Mouse (Mus musculus): ENCODE data around the gene Map2k5. TPM values are rescaled to one million over a fixed set of nuclear protein-coding genes. Genes with fewer than 3 reads are reported as not detected.

The Map2k5 gene
- polyA plus RNA-seq, 1 experiment from 2014 or later = 35.4 TPM

DNA sequence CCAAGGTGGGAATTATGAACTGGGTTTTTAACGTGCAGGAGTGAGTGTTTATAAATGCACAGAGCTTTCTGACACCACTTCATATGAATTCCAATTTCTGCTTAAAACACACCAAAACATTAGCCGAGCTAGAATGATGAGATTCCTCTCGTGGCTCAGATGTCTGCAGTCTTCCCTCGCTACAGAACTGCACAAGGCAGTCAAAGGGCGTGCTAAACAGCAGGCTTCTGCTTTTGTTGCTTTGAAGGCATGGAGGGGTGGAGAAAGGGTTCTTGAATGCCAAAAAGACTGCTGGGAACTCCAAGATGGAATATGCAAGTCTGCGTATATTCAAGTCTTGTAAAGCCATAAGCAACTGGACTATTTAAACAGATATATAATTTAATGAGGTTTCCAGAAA, 38.4 kb downstream of the Map2k5 start:
- whole genome bisulfite sequencing = 41% methylated on average over 6 of the region's 6 CpGs
- H3K4me2 ChIP-seq (ENCODE audit: low read depth, low read length) = no peak overlapping the region
- H3K27ac ChIP-seq (replicated peaks; ENCODE audit: low read depth, low read length) = no peak overlapping the region

DNA sequence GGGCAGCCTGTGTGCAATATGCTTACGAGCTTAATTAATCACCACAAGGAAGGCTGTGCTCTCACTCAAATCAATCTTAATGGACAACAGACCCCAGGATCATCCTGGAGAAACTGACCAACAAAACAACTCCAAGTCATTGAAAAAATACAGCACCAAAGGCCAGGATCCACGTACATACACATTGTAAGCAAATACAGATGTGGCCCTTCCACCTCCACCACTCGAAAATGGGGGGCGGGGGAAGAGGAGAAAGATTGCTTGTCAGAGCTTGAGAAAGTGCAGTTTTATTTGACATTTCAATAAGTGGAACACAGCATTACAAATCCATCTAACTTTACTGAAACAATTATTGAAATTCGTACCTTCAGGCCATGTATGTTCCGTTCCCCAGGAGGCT, 39.0 kb downstream of the Map2k5 start:
- peak; percentile 76 for DNase-seq (ENCODE audit: low spot score)
- WGBS = 41% methylated on average over 6 of the region's 6 CpGs
- no peak overlapping the region for H3K4me3 ChIP-seq (ENCODE audit: low read depth, low read length)
- no peaks in the 10 kb centered on the region for H3K27me3 ChIP-seq (ENCODE audit: control insufficient read depth, insufficient read depth, low read length)
- H3K27ac ChIP-seq (replicated peaks; ENCODE audit: low read depth, low read length) = no peak overlapping the region
- H3K9me3 ChIP-seq (replicated peaks; ENCODE audit: control insufficient read depth, low read length) = no peaks in the 10 kb centered on the region
- no peak for ATAC-seq (replicated peaks; ENCODE audit: insufficient number of reproducible peaks, low FRiP score, low TSS enrichment, low read depth)
- no peaks in the 10 kb centered on the region; the same call in 1 of the 2 replicates for H3K36me3 ChIP-seq (replicated peaks; ENCODE audit: control insufficient read depth, insufficient read depth, low read depth, low read length)
- no peak overlapping the region for H3K4me2 ChIP-seq (ENCODE audit: low read depth, low read length)
- no peaks in the 10 kb centered on the region for H3K4me1 ChIP-seq (ENCODE audit: control insufficient read depth, insufficient read depth, low read length)
- H3K9ac ChIP-seq (replicated peaks; ENCODE audit: low read length) = no peak overlapping the region

More for the DNA sequence above, 38.4 kb downstream of the Map2k5 start:
- DNase-seq (ENCODE audit: low spot score) = peak; percentile 9
- H3K4me1 ChIP-seq (ENCODE audit: control insufficient read depth, insufficient read depth, low read length) = no peaks in the 10 kb centered on the region
- H3K9ac ChIP-seq (replicated peaks; ENCODE audit: low read length) = no peak overlapping the region
- H3K9me3 ChIP-seq (replicated peaks; ENCODE audit: control insufficient read depth, low read length) = no peaks in the 10 kb centered on the region
- ATAC-seq (replicated peaks; ENCODE audit: insufficient number of reproducible peaks, low FRiP score, low TSS enrichment, low read depth) = no peak
- no peak overlapping the region for H3K4me3 ChIP-seq (ENCODE audit: low read depth, low read length)
- no peaks in the 10 kb centered on the region for H3K27me3 ChIP-seq (ENCODE audit: control insufficient read depth, insufficient read depth, low read length)
- H3K36me3 ChIP-seq (replicated peaks; ENCODE audit: control insufficient read depth, insufficient read depth, low read depth, low read length) = no peaks in the 10 kb centered on the region

GRCm38 (mm10) chr9:63335816-63336215, 41.9 kb downstream of the Map2k5 start:
- Histone ChIP-seq H3K9ac (replicated peaks; ENCODE audit: low read length) (no peak overlapping the region), H3K4me2 (ENCODE audit: low read depth, low read length) (no peak overlapping the region), H3K4me1 (ENCODE audit: control insufficient read depth, insufficient read depth, low read length) (no peaks in the 10 kb centered on the region), H3K9me3 (replicated peaks; ENCODE audit: control insufficient read depth, low read length) (no peaks in the 10 kb centered on the region), H3K27ac (replicated peaks; ENCODE audit: low read depth, low read length) (no peak overlapping the region), H3K36me3 (replicated peaks; ENCODE audit: control insufficient read depth, insufficient read depth, low read depth, low read length) (no peaks in the 10 kb centered on the region; the same call in 1 of the 2 replicates), H3K4me3 (ENCODE audit: low read depth, low read length) (no peak overlapping the region), H3K27me3 (ENCODE audit: control insufficient read depth, insufficient read depth, low read length) (no peaks in the 10 kb centered on the region)
- WGBS = 96% methylated on average over 4 of the region's 4 CpGs
- ATAC-seq (replicated peaks; ENCODE audit: insufficient number of reproducible peaks, low FRiP score, low TSS enrichment, low read depth) (no peak), DNase-seq (ENCODE audit: low spot score) (no peak)

DNA sequence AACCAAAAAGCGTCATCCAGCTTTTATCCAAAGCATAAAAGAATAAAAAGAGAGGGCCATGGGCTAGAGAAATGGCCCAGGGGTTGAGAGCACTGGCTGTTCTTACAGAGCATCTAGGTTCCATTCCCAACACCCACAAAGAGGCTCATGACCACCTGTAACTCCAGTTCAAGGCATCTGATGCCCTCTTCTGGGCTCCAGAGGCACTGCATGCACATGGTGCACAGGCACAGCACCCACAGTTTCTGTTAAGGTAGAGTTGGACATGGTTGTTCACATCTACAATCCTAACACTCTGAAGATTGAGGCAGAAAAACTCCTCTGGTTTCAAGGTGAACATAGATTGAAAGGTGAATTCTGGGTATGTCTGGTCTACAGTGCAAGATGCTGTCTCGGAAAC, 44.6 kb downstream of the Map2k5 start:
- no peak for ATAC-seq (replicated peaks; ENCODE audit: insufficient number of reproducible peaks, low FRiP score, low TSS enrichment, low read depth)

DNA sequence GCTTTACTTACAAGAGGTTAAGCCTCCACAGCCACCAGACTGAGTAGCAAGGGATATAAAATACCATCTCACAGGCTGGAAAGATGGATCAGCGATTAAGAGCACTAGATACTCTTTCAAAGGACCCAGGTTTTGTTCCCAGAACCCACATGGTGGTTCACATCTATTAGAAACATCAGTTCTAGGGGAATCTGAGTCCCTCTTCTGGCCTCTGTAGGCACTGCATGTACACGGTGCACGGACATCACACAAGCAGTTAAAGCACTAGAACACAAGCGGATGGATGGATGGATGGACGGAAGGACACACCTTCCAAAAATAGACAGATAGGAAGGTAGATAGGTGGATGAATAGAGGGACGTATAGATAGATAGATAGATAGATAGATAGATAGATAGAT, 46.5 kb downstream of the Map2k5 start:
- Histone ChIP-seq H3K27ac (replicated peaks; ENCODE audit: low read depth, low read length) (no peak overlapping the region), H3K4me2 (ENCODE audit: low read depth, low read length) (no peak overlapping the region), H3K9me3 (replicated peaks; ENCODE audit: control insufficient read depth, low read length) (no peaks in the 10 kb centered on the region), H3K4me1 (ENCODE audit: control insufficient read depth, insufficient read depth, low read length) (no peaks in the 10 kb centered on the region), H3K4me3 (ENCODE audit: low read depth, low read length) (no peak overlapping the region), H3K27me3 (ENCODE audit: control insufficient read depth, insufficient read depth, low read length) (no peaks in the 10 kb centered on the region), H3K36me3 (replicated peaks; ENCODE audit: control insufficient read depth, insufficient read depth, low read depth, low read length) (no peaks in the 10 kb centered on the region; the same call in none of the 2 replicates), H3K9ac (replicated peaks; ENCODE audit: low read length) (no peak overlapping the region)
- ATAC-seq (replicated peaks; ENCODE audit: insufficient number of reproducible peaks, low FRiP score, low TSS enrichment, low read depth) (no peak), DNase-seq (ENCODE audit: low spot score) (no peak)
- 94% methylated on average over 6 of the region's 6 CpGs for WGBS

More for the DNA sequence above, 44.6 kb downstream of the Map2k5 start:
- Histone ChIP-seq H3K36me3 (replicated peaks; ENCODE audit: control insufficient read depth, insufficient read depth, low read depth, low read length) (no peaks in the 10 kb centered on the region; the same call in none of the 2 replicates), H3K27ac (replicated peaks; ENCODE audit: low read depth, low read length) (no peak overlapping the region), H3K9me3 (replicated peaks; ENCODE audit: control insufficient read depth, low read length) (no peaks in the 10 kb centered on the region), H3K4me1 (ENCODE audit: control insufficient read depth, insufficient read depth, low read length) (no peaks in the 10 kb centered on the region), H3K4me3 (ENCODE audit: low read depth, low read length) (no peak overlapping the region), H3K27me3 (ENCODE audit: control insufficient read depth, insufficient read depth, low read length) (no peaks in the 10 kb centered on the region), H3K4me2 (ENCODE audit: low read depth, low read length) (no peak overlapping the region), H3K9ac (replicated peaks; ENCODE audit: low read length) (no peak overlapping the region)
- DNase-seq (ENCODE audit: low spot score) = no peak
- 95% methylated on average over 2 of the region's 2 CpGs for WGBS

DNA sequence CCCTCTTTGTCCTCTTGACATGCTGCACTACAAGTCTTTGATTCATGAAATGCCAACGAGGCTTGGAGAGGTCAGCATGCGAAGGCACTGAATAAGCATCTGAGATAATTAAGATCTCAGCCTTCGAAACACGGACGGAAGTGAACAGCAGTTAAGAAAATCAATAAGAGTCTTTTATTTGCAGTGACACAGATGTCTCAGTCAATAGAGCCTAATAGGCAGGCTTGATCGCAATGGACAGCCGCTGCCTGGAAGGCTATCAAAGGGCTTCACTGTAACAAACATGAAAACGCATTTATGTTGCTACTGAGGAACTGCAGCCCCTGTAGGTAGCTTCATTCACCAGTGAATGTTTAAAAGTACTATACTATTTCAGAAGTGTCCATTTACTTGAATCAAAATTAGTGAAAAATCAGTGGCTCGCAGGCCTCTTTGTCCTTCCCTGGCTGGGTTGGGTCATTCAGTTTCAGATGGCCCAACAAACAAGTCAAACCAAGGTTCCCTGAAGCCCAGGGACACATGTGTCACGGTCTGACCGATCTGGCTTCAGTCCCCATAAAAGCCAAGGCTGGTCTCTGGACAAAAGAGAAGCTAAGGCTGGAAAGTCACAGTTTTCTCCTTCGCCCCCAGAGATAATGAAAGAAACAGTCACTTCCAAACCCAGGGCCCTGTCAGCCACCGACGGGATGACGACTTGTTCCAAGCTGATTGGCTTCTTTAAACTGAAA, 48.6 kb downstream of the Map2k5 start:
- H3K27me3 ChIP-seq (ENCODE audit: control insufficient read depth, insufficient read depth, low read length) = no peaks in the 10 kb centered on the region
- H3K9ac ChIP-seq (replicated peaks; ENCODE audit: low read length) = no peak overlapping the region
- no peaks in the 10 kb centered on the region for H3K4me1 ChIP-seq (ENCODE audit: control insufficient read depth, insufficient read depth, low read length)
- ATAC-seq (replicated peaks; ENCODE audit: insufficient number of reproducible peaks, low FRiP score, low TSS enrichment, low read depth) = no peak
- 76% methylated on average over 15 of the region's 15 CpGs for WGBS
- H3K4me2 ChIP-seq (ENCODE audit: low read depth, low read length) = no peak overlapping the region
- H3K4me3 ChIP-seq (ENCODE audit: low read depth, low read length) = no peak overlapping the region
- H3K36me3 ChIP-seq (replicated peaks; ENCODE audit: control insufficient read depth, insufficient read depth, low read depth, low read length) = no peaks in the 10 kb centered on the region; the same call in none of the 2 replicates
- DNase-seq (ENCODE audit: low spot score) = no peak
- H3K9me3 ChIP-seq (replicated peaks; ENCODE audit: control insufficient read depth, low read length) = no peaks in the 10 kb centered on the region
- no peak overlapping the region for H3K27ac ChIP-seq (replicated peaks; ENCODE audit: low read depth, low read length)

DNA sequence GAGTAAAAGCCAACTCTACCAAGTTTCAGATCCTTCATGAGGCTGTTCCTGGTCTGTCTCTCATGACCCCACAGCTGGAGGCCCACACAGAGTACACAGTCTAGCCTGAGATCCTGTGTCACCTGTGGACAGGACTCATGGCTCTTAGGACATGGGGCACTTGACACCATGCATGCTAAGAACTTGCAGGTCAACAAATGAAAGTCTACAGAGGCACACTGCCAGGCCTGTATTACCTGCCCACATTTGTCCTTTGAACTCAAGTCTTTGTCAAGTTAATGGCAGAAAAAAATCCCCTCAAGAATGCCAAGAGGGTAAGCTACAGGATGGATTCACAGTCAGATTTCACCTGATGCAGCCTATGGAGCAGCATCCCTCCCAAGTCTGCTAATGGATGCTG, 62.5 kb downstream of the Map2k5 start:
- no peak for ATAC-seq (replicated peaks; ENCODE audit: insufficient number of reproducible peaks, low FRiP score, low TSS enrichment, low read depth)
- Histone ChIP-seq H3K4me1 (ENCODE audit: control insufficient read depth, insufficient read depth, low read length) (peaks cover 2% of the 10 kb centered on the region; the same call in 1 of the 2 replicates), H3K36me3 (replicated peaks; ENCODE audit: control insufficient read depth, insufficient read depth, low read depth, low read length) (no peaks in the 10 kb centered on the region), H3K4me2 (ENCODE audit: low read depth, low read length) (no peak overlapping the region), H3K27ac (replicated peaks; ENCODE audit: low read depth, low read length) (no peak overlapping the region), H3K4me3 (ENCODE audit: low read depth, low read length) (no peak overlapping the region), H3K27me3 (ENCODE audit: control insufficient read depth, insufficient read depth, low read length) (no peaks in the 10 kb centered on the region), H3K9ac (replicated peaks; ENCODE audit: low read length) (no peak overlapping the region), H3K9me3 (replicated peaks; ENCODE audit: control insufficient read depth, low read length) (no peaks in the 10 kb centered on the region)
- DNase-seq (ENCODE audit: low spot score) = no peak

- H3K27ac ChIP-seq (replicated peaks; ENCODE audit: low read depth, low read length) = no peak overlapping the region
- peaks cover 2% of the 10 kb centered on the region; the same call in 1 of the 2 replicates for H3K4me1 ChIP-seq (ENCODE audit: control insufficient read depth, insufficient read depth, low read length)
- H3K36me3 ChIP-seq (replicated peaks; ENCODE audit: control insufficient read depth, insufficient read depth, low read depth, low read length) = no peaks in the 10 kb centered on the region
- no peak overlapping the region for H3K4me3 ChIP-seq (ENCODE audit: low read depth, low read length)
- ATAC-seq (replicated peaks; ENCODE audit: insufficient number of reproducible peaks, low FRiP score, low TSS enrichment, low read depth) = no peak
- H3K9me3 ChIP-seq (replicated peaks; ENCODE audit: control insufficient read depth, low read length) = no peaks in the 10 kb centered on the region
- H3K9ac ChIP-seq (replicated peaks; ENCODE audit: low read length) = no peak overlapping the region
- no peak overlapping the region for H3K4me2 ChIP-seq (ENCODE audit: low read depth, low read length)
- no peak for DNase-seq (ENCODE audit: low spot score)
- no peaks in the 10 kb centered on the region for H3K27me3 ChIP-seq (ENCODE audit: control insufficient read depth, insufficient read depth, low read length)
- WGBS = 61% methylated on average over 4 of the region's 4 CpGs
Measured at GRCm38 (mm10) chr9:63314126-63314525, 63.6 kb downstream of the Map2k5 start.
